Mouse (Mus musculus): Measurements from ENCODE around the gene Tmem132c.

- no peak for TF ChIP-seq CTCF (IDR thresholded peaks at IDR 0.05; ENCODE audit: insufficient read depth, low read depth, low read length)
- no peak for TF ChIP-seq POLR2A (IDR thresholded peaks at IDR 0.05; ENCODE audit: insufficient read depth, low read depth, low read length)
Observed at GRCm38 (mm10) chr5:127583658-127584057, 342.1 kb downstream of the Tmem132c start.

Data from olfactory bulb, adult 2 months (tissue).